Mouse (Mus musculus) midbrain, embryonic 12.5 days (tissue): ENCODE results near the gene Ptgs1. TPM values are rescaled to one million over a fixed set of nuclear protein-coding genes. Genes with fewer than 3 reads are reported as not detected.

ENCODE experiments used
- ATAC-seq: fragments of 200-750 bp; cut with Nextera tagmentation; 2 replicates; pipeline ENCODE4 v1.8.0; 2017; ENCODE audit warnings: low read depth, moderate TSS enrichment, moderate library complexity; ENCODE audit not compliant: low FRiP score
- H3K27ac ChIP-seq: fragments of 300-500 bp; sonication (generic); replicated peaks from 2 replicates; pipeline ENCODE4 v1.5.1; 2016; ENCODE audit warnings: mild to moderate bottlenecking
- H3K27me3 ChIP-seq: fragments of 300-500 bp; sonication (generic); 2 replicates; pipeline ENCODE4 v1.6.1; 2016; ENCODE audit warnings: mild to moderate bottlenecking
- H3K36me3 ChIP-seq: fragments of 300-500 bp; sonication (generic); 2 replicates; pipeline ENCODE4 v1.6.1; 2016
- H3K4me1 ChIP-seq: fragments of 300-500 bp; sonication (generic); 2 replicates; pipeline ENCODE4 v1.6.1; 2016
- H3K4me2 ChIP-seq: fragments of 300-500 bp; sonication (generic); replicated peaks from 2 replicates; pipeline ENCODE4 v1.6.1; 2016; ENCODE audit warnings: mild to moderate bottlenecking, moderate library complexity
- H3K4me3 ChIP-seq: fragments of 300-500 bp; sonication (generic); 2 replicates; pipeline ENCODE4 v1.5.1; 2016; ENCODE audit warnings: mild to moderate bottlenecking
- H3K9ac ChIP-seq: fragments of 300-500 bp; sonication (generic); replicated peaks from 2 replicates; pipeline ENCODE4 v1.6.1; 2016; ENCODE audit warnings: mild to moderate bottlenecking, moderate library complexity
- H3K9me3 ChIP-seq: fragments of 300-500 bp; sonication (generic); 2 replicates; pipeline ENCODE4 v1.6.1; 2016; ENCODE audit warnings: mild to moderate bottlenecking
- WGBS: fragments of 180-500 bp; shearing (Covaris S2); methylation state at CpG from one replicate; pipeline ENCODE4 v1.1.7; 2016; 5-methylcytosine and 5-hydroxymethylcytosine counted together
- polyA plus RNA-seq: library from polyadenylated mRNA; unstranded; fragments of >200 nt; fragmentation: Nextera tagmentation; extraction: Ambion mirVana; gene quantifications from 2 replicates; pipeline ENCODE4 v1.2.1, GENCODE M21; 2016

Gene Ptgs1
- polyA plus RNA-seq, 1 experiment from 2014 or later = 4.4 TPM

DNA sequence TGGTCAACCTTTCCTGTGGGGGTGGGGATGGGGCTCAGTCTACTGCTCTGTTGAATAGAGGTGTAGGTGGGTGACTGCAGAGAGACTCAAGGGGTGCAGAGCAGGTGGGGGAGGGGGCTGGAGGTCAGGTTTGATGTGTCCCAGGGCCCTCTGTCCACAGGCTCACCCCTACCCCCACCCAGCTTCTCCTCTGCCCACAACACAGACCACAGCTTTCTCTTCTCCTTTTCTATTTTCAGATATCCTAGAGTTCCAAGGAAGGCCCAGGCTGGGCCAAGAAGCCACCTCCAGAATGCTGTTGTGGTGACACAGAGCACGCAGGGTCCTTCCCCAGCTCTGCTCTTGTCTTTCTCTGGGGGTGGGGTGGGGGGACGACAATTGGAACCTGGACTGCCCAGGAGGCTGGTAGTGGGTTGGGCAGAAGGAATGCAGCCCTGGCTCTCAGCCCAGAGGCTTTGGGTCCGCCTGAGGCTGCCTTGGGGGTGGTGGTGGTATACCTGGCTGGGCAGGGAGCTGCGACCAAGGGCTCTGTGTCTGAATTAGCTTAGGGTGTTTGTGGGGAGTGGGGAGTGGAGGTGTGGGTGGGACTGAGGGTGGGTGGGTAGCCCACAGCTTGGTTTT lies 13.2 kb upstream of the Ptgs1 start:
- WGBS = 45% methylated on average over 4 of the region's 4 CpGs
- H3K9me3 ChIP-seq = no peaks in the 10 kb centered on the region
- no peak overlapping the region for H3K4me3 ChIP-seq
- H3K4me1 ChIP-seq = peaks cover 2% of the 10 kb centered on the region; the same call in 1 of the 2 replicates
- no peak overlapping the region for H3K9ac ChIP-seq
- no peak overlapping the region for H3K27ac ChIP-seq
- peaks cover 20% of the 10 kb centered on the region for H3K27me3 ChIP-seq
- ATAC-seq = no peak
- no peak overlapping the region for H3K4me2 ChIP-seq
- no peaks in the 10 kb centered on the region for H3K36me3 ChIP-seq

DNA sequence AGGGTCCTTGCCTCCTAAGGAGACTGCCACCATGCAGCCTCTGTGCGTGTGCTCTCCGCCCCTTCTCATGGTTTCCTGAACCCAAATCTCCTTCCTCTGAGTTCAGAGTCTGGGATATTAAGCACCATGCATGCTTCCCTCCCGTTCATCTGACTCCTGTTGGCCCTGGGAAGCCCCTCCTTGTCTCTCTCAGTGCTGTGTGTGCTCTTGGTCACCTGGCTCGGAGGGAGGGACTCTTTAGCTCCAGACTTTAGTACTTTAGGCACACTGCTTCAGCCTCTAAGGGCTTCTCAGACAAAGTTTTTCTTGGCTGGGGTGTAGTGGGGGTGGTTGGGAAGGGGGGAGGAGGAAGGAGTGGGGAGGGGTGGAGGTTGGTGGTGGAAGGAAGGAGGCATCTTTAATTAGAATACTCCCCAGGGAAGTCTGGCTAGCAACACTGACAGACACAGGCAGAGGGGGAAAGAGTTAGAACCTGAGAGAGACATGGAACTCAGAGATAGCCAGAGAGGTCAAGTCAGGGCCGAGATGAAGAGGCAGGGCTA lies 12.5 kb upstream of the Ptgs1 start:
- Histone ChIP-seq H3K27me3 (peaks cover 13% of the 10 kb centered on the region), H3K4me2 (no peak overlapping the region), H3K9me3 (no peaks in the 10 kb centered on the region), H3K27ac (no peak overlapping the region), H3K4me1 (peaks cover 2% of the 10 kb centered on the region; the same call in 1 of the 2 replicates), H3K4me3 (no peak overlapping the region), H3K9ac (no peak overlapping the region), H3K36me3 (no peaks in the 10 kb centered on the region)
- 54% methylated on average over 5 of the region's 5 CpGs for WGBS
- no peak for ATAC-seq

DNA sequence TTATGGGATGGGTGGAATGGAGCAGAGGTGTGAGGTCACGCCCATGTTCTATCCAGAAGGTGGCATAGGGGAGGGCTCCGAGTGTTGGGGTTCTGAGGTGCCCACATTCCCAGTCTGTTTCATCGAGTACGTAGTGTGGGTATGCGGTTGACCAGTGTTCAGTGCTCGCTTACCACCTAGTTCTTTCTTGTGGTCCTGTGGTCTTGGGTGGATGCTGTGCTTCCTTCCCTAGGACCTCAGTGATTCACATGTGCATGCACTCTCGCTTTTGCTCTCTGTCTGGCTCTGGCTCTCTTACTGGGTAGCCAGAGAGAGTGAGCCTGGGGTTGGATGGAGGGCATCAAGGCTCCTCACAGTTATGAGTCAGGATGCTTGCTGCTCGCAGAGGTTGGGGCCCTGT lies 10.1 kb upstream of the Ptgs1 start:
- Histone ChIP-seq H3K27me3 (no peaks in the 10 kb centered on the region), H3K4me1 (no peaks in the 10 kb centered on the region), H3K9ac (no peak overlapping the region), H3K9me3 (no peaks in the 10 kb centered on the region), H3K27ac (no peak overlapping the region), H3K36me3 (no peaks in the 10 kb centered on the region), H3K4me2 (no peak overlapping the region), H3K4me3 (no peak overlapping the region)
- ATAC-seq = no peak
- 85% methylated on average over 8 of the region's 8 CpGs for WGBS

DNA sequence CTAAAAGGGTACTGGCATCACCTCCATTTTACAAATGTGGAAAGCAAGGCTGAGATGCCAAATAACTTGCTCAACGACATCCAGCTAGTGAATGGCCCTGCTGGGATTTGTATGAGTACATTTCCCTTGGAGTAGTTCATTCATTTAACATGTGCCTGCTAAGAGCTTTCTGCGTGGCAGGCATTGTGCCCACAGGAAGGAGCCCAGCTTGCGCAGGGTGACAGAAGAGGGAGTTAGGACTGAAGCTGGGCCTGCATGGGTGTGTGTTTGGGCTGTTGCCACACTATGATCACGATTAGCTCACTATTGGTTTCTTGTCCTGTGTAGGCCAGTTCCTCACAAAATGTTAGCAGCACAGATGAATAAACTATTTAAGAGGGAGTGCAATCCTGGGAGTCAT lies 9.3 kb upstream of the Ptgs1 start:
- no peak overlapping the region for H3K27ac ChIP-seq
- no peaks in the 10 kb centered on the region for H3K4me1 ChIP-seq
- 84% methylated on average over 4 of the region's 4 CpGs for WGBS

DNA sequence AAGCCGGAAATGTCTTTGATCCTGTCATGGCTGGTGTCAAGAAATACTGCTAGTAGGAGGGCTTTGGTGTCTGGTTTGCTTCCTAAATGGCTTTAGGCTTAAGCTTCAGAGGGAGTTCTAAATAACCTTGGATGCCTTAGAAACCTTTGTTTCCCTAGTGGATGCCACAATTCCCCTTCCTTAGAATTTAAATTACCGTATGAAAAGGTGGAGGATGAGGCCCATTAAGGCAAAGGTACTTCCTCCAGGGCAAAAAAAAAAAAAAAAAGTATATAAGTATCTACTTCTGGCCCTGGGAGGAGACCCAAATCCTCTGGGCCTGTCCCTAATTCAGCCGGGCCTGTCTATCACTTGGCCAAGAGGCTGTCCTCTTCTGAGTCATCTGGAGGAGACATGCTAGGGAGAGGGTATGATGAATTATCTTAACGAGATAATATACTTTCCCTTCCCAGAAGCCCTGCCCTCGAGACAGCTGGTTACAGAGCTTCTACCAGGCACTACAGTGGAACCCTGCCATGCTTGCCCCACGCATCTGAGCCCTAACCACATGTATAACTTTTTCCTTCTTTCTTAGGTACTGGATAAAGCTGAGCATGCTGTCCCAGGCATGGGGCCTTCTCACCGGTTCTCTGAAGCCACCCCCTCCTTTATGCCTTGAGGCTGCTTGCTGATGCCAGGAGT lies 7.9 kb upstream of the Ptgs1 start:
- no peak overlapping the region for H3K4me2 ChIP-seq
- no peaks in the 10 kb centered on the region for H3K9me3 ChIP-seq
- H3K27ac ChIP-seq = no peak overlapping the region
- no peak for ATAC-seq
- no peak overlapping the region for H3K9ac ChIP-seq
- H3K27me3 ChIP-seq = no peaks in the 10 kb centered on the region
- no peaks in the 10 kb centered on the region for H3K36me3 ChIP-seq
- H3K4me1 ChIP-seq = no peaks in the 10 kb centered on the region
- no peak overlapping the region for H3K4me3 ChIP-seq
- WGBS = 67% methylated on average over 7 of the region's 7 CpGs

More for the DNA sequence above, 9.3 kb upstream of the Ptgs1 start:
- H3K4me3 ChIP-seq = no peak overlapping the region
- H3K4me2 ChIP-seq = no peak overlapping the region
- no peaks in the 10 kb centered on the region for H3K36me3 ChIP-seq
- H3K9me3 ChIP-seq = no peaks in the 10 kb centered on the region
- no peaks in the 10 kb centered on the region for H3K27me3 ChIP-seq
- no peak overlapping the region for H3K9ac ChIP-seq
- ATAC-seq = no peak

DNA sequence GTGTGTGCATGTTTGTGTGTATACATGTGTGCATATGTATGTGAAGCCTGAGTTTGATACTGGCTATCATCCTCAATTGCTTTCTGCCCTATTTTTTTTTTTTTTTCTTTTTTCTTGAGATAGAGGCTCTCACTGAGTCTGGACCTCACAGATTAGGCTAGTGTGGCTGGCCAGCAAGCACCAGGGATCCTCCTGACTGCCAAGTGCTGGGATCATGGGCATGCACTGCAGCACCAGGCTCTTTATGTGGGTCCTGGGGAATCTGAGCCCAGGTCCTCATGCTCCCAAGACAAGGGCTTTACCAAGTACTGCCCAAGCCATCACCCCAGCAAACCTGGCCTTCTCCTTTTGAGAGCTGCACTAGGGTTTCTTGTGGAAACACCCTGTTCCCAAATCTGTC lies 6.8 kb upstream of the Ptgs1 start:
- Histone ChIP-seq H3K4me2 (no peak overlapping the region), H3K27ac (no peak overlapping the region), H3K27me3 (0 out of 2 replicates have a peak, but pooled peaks cover 5% of the 10 kb centered on the region), H3K9ac (no peak overlapping the region), H3K4me3 (no peak overlapping the region), H3K9me3 (no peaks in the 10 kb centered on the region), H3K4me1 (no peaks in the 10 kb centered on the region), H3K36me3 (no peaks in the 10 kb centered on the region)
- no peak for ATAC-seq

DNA sequence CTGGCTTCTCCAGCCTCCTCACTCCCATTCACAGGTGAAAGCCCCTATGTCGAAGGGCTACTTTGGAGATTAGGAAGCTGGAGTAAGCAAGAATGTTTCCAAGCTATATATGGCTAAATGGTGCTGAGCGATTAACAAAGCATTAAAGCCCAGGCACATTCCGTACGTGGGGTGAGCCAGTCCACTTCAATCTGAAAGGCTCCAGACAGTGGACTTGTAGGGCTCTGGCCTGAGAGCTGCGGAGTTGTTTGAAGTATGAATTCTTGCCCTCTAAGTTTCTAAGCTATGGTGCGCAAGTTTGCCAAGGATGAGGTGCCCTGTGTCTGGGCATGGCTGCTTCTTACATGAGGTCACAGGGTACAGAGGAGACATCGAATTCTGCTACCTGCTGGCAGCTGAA lies 6.1 kb upstream of the Ptgs1 start:
- H3K27ac ChIP-seq = no peak overlapping the region
- no peaks in the 10 kb centered on the region for H3K9me3 ChIP-seq
- no peak overlapping the region for H3K4me2 ChIP-seq
- WGBS = 88% methylated on average over 7 of the region's 7 CpGs
- H3K4me3 ChIP-seq = no peak overlapping the region
- no peak for ATAC-seq
- no peaks in the 10 kb centered on the region for H3K4me1 ChIP-seq
- peaks cover 11% of the 10 kb centered on the region for H3K27me3 ChIP-seq
- no peak overlapping the region for H3K9ac ChIP-seq
- H3K36me3 ChIP-seq = no peaks in the 10 kb centered on the region

DNA sequence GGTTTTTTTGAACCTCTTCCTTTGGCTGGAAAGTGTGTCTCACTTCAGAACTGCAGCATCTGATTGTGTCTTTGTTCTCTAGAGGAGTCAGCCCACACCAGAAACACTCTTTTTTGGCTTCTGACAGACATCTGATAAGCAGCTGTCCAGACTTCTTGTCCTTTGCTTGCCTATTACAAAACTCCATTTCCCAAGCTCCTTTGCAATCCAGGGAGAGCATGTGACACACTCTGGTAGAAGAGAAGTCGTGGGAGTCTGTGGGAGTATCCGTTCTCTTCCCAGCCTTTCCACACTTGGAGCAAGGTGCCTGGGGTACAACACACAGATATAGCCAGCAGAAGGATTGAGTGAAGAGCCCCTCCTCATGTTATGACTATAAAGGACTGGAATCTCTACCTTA lies 5.6 kb upstream of the Ptgs1 start:
- ATAC-seq = no peak
- Histone ChIP-seq H3K4me2 (no peak overlapping the region), H3K27me3 (peaks cover 13% of the 10 kb centered on the region), H3K9ac (no peak overlapping the region), H3K36me3 (no peaks in the 10 kb centered on the region), H3K4me1 (no peaks in the 10 kb centered on the region), H3K27ac (no peak overlapping the region), H3K9me3 (no peaks in the 10 kb centered on the region), H3K4me3 (no peak overlapping the region)
- WGBS = 27% methylated on average over 2 of the region's 2 CpGs

DNA sequence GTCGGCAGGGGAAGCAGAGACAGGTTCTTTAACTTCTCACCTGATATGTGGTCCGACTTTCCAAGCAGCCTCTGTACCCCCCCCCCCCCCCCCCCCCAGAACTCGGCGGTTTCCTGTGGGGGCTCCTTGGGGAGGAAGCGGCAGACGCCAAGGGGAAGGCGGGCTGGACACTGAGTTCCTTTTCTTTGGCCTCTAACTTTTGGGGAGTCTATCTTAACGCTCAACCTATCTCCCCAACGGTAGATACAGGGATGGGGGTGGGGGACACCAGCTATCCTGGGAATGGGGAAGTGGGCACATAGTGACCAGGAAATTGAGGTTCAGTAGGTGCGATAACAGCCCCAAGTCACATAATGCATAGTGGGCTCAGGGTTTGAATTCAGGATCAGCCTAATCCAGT lies 741 bp downstream of the Ptgs1 start:
- no peak for ATAC-seq
- WGBS = 39% methylated on average over 9 of the region's 10 CpGs
- H3K9ac ChIP-seq = 0 out of 2 replicates have a peak overlapping the region, but pooled peaks have one; percentile 49

DNA sequence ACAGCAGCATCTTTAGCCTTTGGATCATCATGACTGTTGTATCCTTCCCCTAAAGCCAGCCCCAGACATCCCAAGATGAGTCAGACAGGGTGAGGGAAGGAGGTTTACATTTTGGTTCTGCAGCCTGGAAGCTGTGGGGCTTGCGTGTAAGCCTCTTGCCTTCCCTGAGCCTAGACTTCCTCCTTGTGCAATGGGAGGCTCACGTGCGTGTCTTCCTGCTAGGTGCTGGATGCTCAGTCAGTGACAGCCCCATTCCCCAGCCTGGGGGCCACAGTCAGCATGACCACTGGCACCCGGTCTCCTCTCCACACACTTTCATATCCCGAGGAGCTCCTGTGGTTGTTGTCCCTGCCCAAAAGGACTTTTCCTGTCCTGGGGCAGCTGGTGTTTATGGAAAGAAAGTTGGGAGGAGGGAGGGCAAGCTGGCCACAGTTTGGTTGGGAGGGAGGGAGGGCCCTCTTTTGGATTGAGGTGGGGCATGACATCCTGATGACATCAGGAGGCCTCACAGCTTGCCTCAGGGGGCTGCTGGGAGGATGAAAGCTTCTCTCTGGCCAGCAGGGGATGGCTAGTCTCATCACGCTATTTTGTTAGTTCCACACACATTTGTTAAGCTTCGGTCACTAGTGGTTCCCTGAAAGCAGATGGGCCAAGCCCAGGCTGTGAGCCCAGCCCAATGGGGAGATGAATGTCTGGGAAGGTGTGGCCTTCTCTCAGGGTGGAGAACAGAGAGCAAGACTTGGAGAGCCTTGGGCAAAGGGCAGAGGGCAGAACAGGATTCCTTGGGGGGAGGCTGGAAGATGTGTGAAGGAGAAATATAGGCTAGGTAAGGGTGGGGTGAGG lies 4.5 kb downstream of the Ptgs1 start:
- 66% methylated on average over 7 of the region's 7 CpGs for WGBS
- no peak overlapping the region for H3K27ac ChIP-seq
- peaks cover 25% of the 10 kb centered on the region for H3K27me3 ChIP-seq
- no peak overlapping the region for H3K4me3 ChIP-seq
- H3K4me1 ChIP-seq = peaks cover 7% of the 10 kb centered on the region
- H3K36me3 ChIP-seq = no peaks in the 10 kb centered on the region
- H3K4me2 ChIP-seq = no peak overlapping the region
- H3K9ac ChIP-seq = no peak overlapping the region
- no peaks in the 10 kb centered on the region for H3K9me3 ChIP-seq
- no peak for ATAC-seq

More for the DNA sequence above, 741 bp downstream of the Ptgs1 start:
- Histone ChIP-seq H3K4me2 (peak overlapping the region; percentile 65), H3K9me3 (no peaks in the 10 kb centered on the region), H3K4me3 (peak overlapping the region; percentile 39), H3K27ac (no peak overlapping the region), H3K36me3 (no peaks in the 10 kb centered on the region), H3K4me1 (peaks cover 7% of the 10 kb centered on the region), H3K27me3 (peaks cover 39% of the 10 kb centered on the region)

DNA sequence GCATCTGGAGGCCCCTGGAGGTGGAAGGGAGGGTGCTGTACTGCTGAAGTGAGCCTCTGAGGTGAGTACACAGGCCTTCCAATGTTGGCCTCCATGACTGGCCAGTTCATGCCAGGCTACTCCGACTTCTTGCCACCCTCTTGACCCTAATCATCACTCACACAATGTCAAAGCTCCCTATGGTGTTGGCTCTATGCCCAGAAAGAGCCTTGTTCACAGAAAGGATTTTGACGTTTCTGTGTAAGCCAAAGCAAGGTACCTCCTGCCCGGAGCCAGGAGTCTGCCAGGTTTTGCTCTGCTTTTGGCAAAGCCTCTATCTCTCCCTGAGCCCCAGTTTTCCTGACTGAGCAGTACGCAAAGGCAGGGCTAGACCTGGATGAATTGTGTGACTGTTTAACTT lies 5.7 kb downstream of the Ptgs1 start:
- Histone ChIP-seq H3K4me2 (no peak overlapping the region), H3K4me3 (no peak overlapping the region), H3K9me3 (no peaks in the 10 kb centered on the region), H3K27ac (no peak overlapping the region), H3K36me3 (no peaks in the 10 kb centered on the region), H3K27me3 (peaks cover 13% of the 10 kb centered on the region), H3K4me1 (no peaks in the 10 kb centered on the region), H3K9ac (no peak overlapping the region)
- 59% methylated on average over 4 of the region's 4 CpGs for WGBS
- ATAC-seq = no peak

DNA sequence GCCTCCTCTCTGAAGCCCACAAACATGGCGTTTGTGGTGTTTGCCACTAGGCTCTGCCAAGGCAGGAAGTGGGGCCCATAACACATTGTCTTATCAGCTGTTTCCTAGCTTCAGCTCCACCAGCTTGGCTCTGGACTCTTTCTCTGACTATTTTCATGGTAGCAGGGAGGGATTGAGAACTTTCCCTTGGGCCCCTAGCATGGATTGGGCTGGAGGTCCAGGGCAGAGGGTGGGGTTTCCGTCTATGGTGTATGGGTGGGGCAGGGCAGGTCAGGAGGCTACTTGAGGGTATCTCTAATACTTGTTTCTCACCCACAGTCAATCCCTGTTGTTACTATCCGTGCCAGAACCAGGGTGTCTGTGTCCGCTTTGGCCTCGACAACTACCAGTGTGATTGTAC lies 6.7 kb downstream of the Ptgs1 start:
- Histone ChIP-seq H3K4me2 (no peak overlapping the region), H3K4me3 (no peak overlapping the region), H3K9me3 (no peaks in the 10 kb centered on the region), H3K27me3 (peaks cover 5% of the 10 kb centered on the region; the same call in 1 of the 2 replicates), H3K9ac (no peak overlapping the region), H3K27ac (no peak overlapping the region), H3K4me1 (no peaks in the 10 kb centered on the region), H3K36me3 (no peaks in the 10 kb centered on the region)
- WGBS = 96% methylated on average over 5 of the region's 5 CpGs
- no peak for ATAC-seq
